Mouse (Mus musculus) liver, postnatal 0 days (tissue): ENCODE data around the gene Ecsit.

Source experiments
- CTCF ChIP-seq: sonication (generic); IDR thresholded peaks from 2 replicates; pipeline ENCODE4 v1.5.1; 2016; ENCODE audit warnings: antibody characterized with exemption, low read depth
- EP300 ChIP-seq: IDR thresholded peaks from 2 replicates; pipeline ENCODE4 v1.6.1; 2016; ENCODE audit warnings: antibody characterized with exemption, low read depth, mild to moderate bottlenecking

GRCm38 (mm10) chr9:22056303-22056910 lies 28.8 kb downstream of the Ecsit start:
- TF ChIP-seq CTCF (no peak), EP300 (no peak)
